Mouse (Mus musculus) spleen, embryonic (tissue): ENCODE data around the gene Supt20.
"Not testable (repeated sequence)": the region's sequence is repeated elsewhere in the genome, so short reads cannot be mapped to it uniquely, and the experiment has no call there.

ENCODE experiments used
- CTCF ChIA-PET: fragments of 350-600 bp; sonication (Branson Sonifier 250); formaldehyde crosslinking; loops from one replicate; lab custom pipeline; 2022; lab: Charles Lee

Gene Supt20

GRCm38 (mm10) chr3:54699759-54700301, 7.2 kb downstream of the Supt20 start:
- CTCF ChIA-PET, result no interaction called here

GRCm38 (mm10) chr3:54704106-54704505, 11.5 kb downstream of the Supt20 start:
- CTCF ChIA-PET, result not testable (repeated sequence)

- CTCF ChIA-PET, result interaction anchor here (0.6 kb wide), 1 partner anchor 13 kb away, joined by 3 read pairs; no protein-coding TSS in a partner anchor
These were observed 16.4 kb downstream of the Supt20 start for GRCm38 (mm10) chr3:54708972-54709371.

- CTCF ChIA-PET, result no interaction called here
These were observed 21.6 kb downstream of the Supt20 start, which contains the start of gene Gm21958 for GRCm38 (mm10) chr3:54714253-54714652. TSS of gene Gm21958 (minus strand) at chr3:54714353.

- CTCF ChIA-PET, result interaction anchor here (0.6 kb wide), 1 partner anchor 13 kb away, joined by 3 read pairs; no protein-coding TSS in a partner anchor
These were observed 22.9 kb downstream of the Supt20 start for GRCm38 (mm10) chr3:54715461-54715860.

- CTCF ChIA-PET, result no interaction called here
These were observed 24.7 kb downstream of the Supt20 start for GRCm38 (mm10) chr3:54717348-54717747.

- CTCF ChIA-PET, result no interaction called here
These were observed 26.3 kb downstream of the Supt20 start for GRCm38 (mm10) chr3:54718947-54719346.

GRCm38 (mm10) chr3:54723741-54724500, 31.3 kb downstream of the Supt20 start:
- CTCF ChIA-PET, result no interaction called here

- CTCF ChIA-PET, result no interaction called here
These were observed 32.7 kb downstream of the Supt20 start for GRCm38 (mm10) chr3:54725344-54725743.

- CTCF ChIA-PET, result no interaction called here
These were observed 35.0 kb downstream of the Supt20 start for GRCm38 (mm10) chr3:54727588-54727987.

GRCm38 (mm10) chr3:54728100-54728499, 35.5 kb downstream of the Supt20 start:
- CTCF ChIA-PET, result no interaction called here

GRCm38 (mm10) chr3:54731626-54732150, 39.1 kb downstream of the Supt20 start:
- CTCF ChIA-PET, result no interaction called here

- CTCF ChIA-PET, result no interaction called here
These were observed 39.8 kb downstream of the Supt20 start for GRCm38 (mm10) chr3:54732371-54732770.

- CTCF ChIA-PET, result no interaction called here
These were observed 42.0 kb downstream of the Supt20 start for GRCm38 (mm10) chr3:54734411-54735246.

- CTCF ChIA-PET, result no interaction called here
These were observed 42.8 kb downstream of the Supt20 start, which contains the start of the genes Exosc8 and Alg5 for GRCm38 (mm10) chr3:54735247-54736046. TSS of gene Exosc8 (minus strand) at chr3:54735393. TSS of gene Alg5 (plus strand) at chr3:54735539.

- CTCF ChIA-PET, result interaction anchor here (0.6 to 0.8 kb wide), 2 partner anchors 64 to 73 kb away, joined by 3 to 4 read pairs; no protein-coding TSS in a partner anchor
These were observed 43.7 kb downstream of the Supt20 start for GRCm38 (mm10) chr3:54736101-54736927.

GRCm38 (mm10) chr3:54737317-54737716, 44.7 kb downstream of the Supt20 start:
- CTCF ChIA-PET, result no interaction called here

- CTCF ChIA-PET, result no interaction called here
These were observed 49.4 kb downstream of the Supt20 start for GRCm38 (mm10) chr3:54741965-54742364.

- CTCF ChIA-PET, result no interaction called here
These were observed 53.2 kb downstream of the Supt20 start for GRCm38 (mm10) chr3:54745799-54746198.

GRCm38 (mm10) chr3:54753411-54753810, 60.8 kb downstream of the Supt20 start:
- CTCF ChIA-PET, result no interaction called here
